Mouse (Mus musculus): Measurements from ENCODE around the gene 2010111I01Rik.
A peak's percentile ranks its signal among the peaks of the same experiment; 100 is the strongest.

The 2010111I01Rik gene

GRCm38 (mm10) chr13:63170282-63171073 lies 205.8 kb downstream of the 2010111I01Rik start:
- no peak for DNase-seq

DNA sequence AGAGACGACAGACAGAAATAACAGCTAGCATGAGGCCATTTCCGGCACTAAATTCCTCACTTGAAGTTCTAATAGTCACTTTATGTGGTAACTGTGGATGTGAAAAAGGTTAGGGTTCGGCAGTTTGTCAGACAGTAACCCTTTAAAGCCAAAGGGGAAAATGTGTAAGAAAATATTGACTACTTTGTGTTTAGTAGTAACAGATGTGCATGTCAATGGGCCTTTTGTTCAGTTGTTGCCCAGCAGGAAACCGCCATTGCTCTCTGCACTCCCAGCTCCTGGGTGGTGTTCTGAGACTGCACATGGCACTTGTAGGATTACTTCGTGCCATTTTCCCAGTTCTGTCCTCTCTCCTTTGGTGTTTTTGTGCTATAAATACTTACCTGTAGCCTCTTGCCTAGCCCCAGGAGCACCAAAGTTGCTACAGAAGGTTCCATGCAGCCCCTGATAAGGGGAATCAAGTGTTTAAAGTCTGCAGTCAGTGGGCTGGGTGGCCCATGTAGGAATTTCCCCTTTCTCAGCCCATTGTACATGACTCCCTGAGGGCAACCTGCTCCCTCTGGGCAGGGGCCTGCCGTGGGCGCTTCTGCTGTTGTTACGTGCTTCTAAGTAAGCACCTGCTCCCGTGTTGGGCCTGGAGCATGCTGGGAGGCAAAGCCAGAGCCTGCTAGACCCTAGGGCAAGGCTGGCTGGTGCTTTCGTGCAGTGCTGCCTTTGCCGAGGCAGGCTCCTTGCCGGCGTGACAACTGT lies 206.8 kb downstream of the 2010111I01Rik start:
- peak; percentile 15 for DNase-seq

DNA sequence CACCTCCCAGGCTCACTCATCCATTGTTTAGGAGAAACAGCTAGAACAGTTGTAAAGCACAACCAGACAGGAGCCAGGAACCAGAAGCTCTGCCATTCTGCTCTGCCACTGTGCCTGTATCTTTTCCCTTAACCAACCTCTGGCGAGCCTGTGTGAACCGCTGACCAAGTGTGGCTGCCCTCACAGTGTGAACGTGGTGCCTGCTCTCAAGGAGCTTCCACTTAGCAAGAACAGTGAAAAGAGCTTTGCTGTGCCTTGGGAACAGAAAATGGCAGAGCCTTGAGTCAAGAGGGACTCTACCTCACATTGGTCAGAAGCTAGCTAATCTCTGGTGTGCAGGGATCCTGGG lies 207.4 kb downstream of the 2010111I01Rik start:
- no peak for DNase-seq

DNA sequence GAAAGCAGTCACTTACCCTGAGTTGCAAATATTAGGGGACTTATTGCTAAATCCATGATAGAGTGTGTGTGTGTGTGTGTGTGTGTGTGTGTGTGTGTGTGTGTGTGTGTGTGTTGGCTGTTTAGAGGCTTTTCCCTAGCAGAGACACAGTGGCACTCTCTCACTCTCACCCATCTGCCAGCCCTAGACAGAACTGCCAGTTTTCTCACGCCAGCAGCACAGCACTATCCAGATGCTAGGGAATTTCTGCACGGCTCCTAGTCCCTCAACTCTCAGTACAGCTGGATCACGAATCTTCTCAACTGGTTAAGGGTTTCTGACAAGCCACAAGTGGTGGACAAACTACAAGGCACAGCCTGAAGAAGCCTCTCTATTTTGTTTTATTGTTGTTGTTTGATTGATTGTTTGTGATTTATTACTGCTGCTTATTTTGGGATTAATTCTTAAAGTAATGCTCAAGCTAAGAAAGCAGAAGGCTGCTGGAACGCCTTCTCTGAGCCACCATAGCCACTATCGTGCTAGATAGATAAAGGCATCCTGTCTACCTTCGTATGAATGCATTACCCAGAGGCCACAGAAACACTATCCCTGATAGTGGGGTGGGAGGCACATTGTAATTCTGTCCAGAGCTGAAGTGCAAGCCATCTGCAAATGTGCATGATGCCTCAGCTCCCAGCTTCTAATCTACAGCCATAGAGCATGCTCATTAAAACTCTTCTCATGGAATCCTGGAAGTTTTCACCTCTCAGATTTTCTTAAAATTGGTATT lies 209.7 kb downstream of the 2010111I01Rik start:
- no peak for DNase-seq

GRCm38 (mm10) chr13:63176131-63176530 lies 211.4 kb downstream of the 2010111I01Rik start:
- no peak for DNase-seq

DNA sequence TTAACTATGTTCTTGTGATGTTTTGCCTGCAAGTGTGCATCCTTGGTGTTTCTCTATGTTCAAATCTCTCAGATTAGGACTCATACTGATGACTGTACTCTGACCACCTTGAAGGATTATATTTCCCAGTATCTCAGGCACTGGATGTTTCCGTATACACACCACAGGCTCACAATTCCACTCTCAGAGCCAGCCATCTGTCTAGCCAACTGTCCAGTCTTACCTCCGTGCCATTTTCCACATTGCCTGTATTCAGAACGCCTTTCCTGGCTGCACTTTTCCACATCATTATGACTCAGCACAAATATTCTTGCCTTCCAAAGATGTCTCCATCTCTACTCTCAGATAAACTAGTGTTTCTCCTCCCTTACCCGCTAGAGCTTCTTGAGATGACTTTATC lies 212.5 kb downstream of the 2010111I01Rik start:
- no peak for DNase-seq

DNA sequence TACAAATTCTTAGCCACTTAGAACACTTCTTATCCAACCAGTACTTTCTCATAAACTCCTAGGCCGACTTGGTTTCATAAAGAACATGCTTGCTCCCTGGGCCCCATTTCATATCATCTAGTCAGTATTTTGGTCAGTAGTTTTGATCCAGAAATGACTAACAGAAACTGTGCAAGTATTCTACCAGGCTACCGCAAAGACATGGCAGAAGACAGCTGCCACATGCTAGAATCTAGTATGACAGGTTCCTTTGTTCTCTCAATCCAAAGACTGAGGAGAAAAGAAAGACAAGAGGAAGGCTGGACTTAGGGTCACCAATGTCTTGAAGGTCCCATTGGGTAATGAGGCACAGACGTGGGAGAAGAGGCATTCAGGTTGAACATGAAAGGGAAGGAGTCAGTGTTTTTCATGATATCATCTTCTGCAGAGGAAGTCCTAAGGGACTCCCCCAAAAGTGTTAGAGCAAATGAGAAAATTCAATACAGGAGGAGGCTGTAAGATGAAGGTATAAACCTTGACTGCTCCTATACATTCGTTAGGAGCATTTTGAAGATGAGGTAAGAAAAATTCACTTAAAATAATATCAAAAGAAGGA lies 216.0 kb downstream of the 2010111I01Rik start:
- DNase-seq, result no peak

- peak; percentile 25 for DNase-seq
Measured at GRCm38 (mm10) chr13:63184946-63185345, 220.3 kb downstream of the 2010111I01Rik start.

- no peak for DNase-seq
Measured at GRCm38 (mm10) chr13:63186217-63186616, 221.5 kb downstream of the 2010111I01Rik start.

- no peak for DNase-seq
Measured at GRCm38 (mm10) chr13:63186642-63187041, 221.9 kb downstream of the 2010111I01Rik start.

DNA sequence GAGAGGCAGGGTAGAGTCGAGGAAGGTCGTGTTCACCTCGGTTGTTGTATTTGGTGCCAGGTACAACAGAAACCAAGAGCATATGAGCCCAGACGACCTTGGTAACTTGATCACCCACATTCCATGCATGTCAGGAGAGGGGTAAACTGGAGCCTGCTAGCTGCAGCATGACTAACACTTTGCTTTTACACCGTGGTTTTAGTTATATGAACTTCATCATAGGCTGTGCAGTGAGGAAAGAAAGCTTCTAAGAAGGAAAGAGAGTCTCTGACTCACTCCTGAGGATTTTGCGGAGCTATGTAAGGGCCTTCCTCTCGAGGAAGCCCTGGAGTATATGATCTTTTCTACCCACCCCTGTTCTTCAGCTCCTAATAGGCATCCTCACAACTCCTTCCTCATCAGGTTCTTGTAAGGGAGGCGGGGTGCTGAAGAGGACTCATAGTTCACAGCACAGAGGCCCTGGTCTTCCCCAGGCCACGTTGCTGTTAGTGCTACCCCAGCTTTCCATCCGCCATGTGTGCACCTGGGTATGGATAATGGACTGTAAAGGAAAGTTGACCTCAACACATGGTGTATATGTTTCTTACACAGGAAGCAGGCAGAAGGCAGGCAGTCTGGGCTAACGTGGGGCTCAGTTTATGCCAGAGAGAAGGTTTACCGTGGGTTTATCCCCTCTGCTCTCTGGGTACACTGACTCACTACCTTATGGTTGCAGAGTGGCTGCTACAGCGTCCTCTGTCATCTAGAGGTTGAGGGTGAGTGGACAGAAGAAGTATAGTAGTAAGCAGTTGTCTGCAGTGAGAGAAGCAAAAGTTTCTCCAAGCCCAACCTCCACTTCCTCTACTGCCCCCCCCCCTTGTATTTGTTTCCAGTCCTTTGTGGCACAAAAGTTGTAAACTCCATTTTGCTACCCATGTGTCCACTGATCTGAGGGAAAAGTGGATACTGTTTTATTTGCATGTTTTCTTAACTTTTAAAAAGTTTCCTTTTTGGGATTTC lies 222.8 kb downstream of the 2010111I01Rik start:
- DNase-seq, result no peak

GRCm38 (mm10) chr13:63188306-63188705 lies 223.6 kb downstream of the 2010111I01Rik start:
- no peak for DNase-seq

DNA sequence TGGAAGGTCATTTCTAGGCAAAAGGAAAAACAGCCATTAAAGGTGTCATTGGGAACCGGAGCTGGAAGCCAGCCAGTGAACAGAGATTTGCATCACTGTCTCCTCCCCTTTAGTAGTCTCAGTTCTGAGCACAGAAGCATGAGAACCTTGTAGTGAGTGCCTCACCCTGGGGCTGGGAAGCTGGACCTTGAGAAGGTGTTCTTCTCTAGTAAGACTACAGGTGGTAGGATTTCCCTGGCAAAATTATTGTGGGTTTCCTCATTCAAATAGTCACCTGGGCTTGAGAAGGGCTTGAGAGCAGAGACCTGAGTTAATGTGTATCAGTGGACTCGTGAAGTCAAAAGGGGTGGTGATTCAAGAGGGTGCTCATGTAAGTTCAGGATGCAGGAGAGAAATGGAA lies 224.1 kb downstream of the 2010111I01Rik start:
- no peak for DNase-seq

- DNase-seq, result no peak
Measured at GRCm38 (mm10) chr13:63193423-63193822, 228.7 kb downstream of the 2010111I01Rik start.

GRCm38 (mm10) chr13:63198038-63198437 lies 233.3 kb downstream of the 2010111I01Rik start:
- no peak for DNase-seq

DNA sequence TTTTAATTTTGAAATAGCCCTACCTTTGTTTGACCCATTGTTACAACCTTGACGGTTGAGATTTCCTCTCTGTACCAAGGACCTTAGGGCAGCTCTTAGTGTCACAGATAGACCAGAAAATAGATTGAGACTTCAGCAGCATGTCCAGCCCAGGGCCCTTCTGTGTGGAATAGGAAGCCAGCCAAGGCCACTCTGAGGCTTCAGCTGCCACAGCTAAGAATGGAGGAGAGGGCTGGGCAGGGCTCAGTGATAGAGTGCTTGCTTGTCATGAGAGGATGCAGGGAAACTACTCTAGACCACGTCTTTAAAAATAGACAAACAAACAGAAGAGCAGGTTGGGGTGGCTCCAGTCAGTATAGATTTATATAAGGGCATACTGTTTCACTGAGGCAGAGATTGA lies 234.9 kb downstream of the 2010111I01Rik start:
- DNase-seq, result no peak

- peak; percentile 40 for DNase-seq
Measured at GRCm38 (mm10) chr13:63203502-63204278, 239.0 kb downstream of the 2010111I01Rik start.

- DNase-seq, result no peak
Measured at GRCm38 (mm10) chr13:63205750-63206149, 241.1 kb downstream of the 2010111I01Rik start.

DNA sequence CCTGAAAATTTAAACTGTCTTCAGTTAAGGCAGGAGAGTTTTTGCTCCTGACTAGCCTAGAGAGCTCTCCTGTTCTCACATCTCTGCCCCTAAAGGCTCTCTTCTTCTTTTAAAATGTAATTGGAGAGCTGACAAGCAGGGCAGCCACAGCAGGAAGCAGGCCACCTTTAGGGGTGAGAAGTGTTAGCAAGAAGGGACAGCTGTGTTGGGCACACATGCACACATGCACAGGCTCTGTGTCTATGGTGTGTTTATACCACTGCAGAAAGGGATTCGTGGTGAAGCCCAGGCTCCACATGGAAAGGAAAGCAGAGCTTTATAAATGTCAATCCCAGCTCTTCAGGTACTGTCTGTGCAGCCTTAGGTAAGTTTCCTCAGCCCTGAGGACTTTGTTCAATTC lies 241.7 kb downstream of the 2010111I01Rik start:
- DNase-seq, result no peak

- DNase-seq, result no peak
Measured at GRCm38 (mm10) chr13:63216537-63216936, 251.8 kb downstream of the 2010111I01Rik start.
